8 mouse cellular contexts compared by ENCODE assay signal in genomic region chr1:74295456-74296171, GRCm38 (mm10). TPM values are rescaled to one million over a fixed set of nuclear protein-coding genes. Genes with fewer than 3 reads are reported as not detected.
A peak's percentile ranks its signal among the peaks of the same experiment; 100 is the strongest.
DNase-seq lines count a peak whose midpoint lies in the region; ATAC-seq and TF ChIP-seq lines count a peak whose summit lies in the region.

No protein-coding gene starts in this region.

- H3K27me3 ChIP-seq in G1E (ENCODE audit: insufficient read depth, low read length), result no peaks in the 10 kb centered on the region
- no peaks in the 10 kb centered on the region for H3K27me3 ChIP-seq in cerebellum, adult 2 months (ENCODE audit: control insufficient read depth, insufficient read depth, low read length)
- H3K27me3 ChIP-seq in forebrain, embryonic 15.5 days, result no peaks in the 10 kb centered on the region
- no peaks in the 10 kb centered on the region for H3K27me3 ChIP-seq in liver, embryonic 16.5 days (ENCODE audit: control insufficient read depth, insufficient read depth, low read depth, low read length)
- no peaks in the 10 kb centered on the region for H3K27me3 ChIP-seq in neural tube, embryonic 12.5 days (replicated peaks)

- 7% methylated on average over 9 of the region's 9 CpGs for WGBS in cerebellum, adult 2 months
- WGBS in forebrain, embryonic 15.5 days, result 17% methylated on average over 9 of the region's 9 CpGs
- WGBS in liver, embryonic 16.5 days (ENCODE audit: insufficient replicate concordance), result 21% methylated on average over 9 of the region's 9 CpGs
- 24% methylated on average over 9 of the region's 9 CpGs for WGBS in neural tube, embryonic 12.5 days

- intact Hi-C loops in heart, postnatal 14 days (cut with DNase I), result no loop called here

- no peak for TF ChIP-seq POLR2A in cerebellum, adult 2 months (IDR thresholded peaks at IDR 0.05; ENCODE audit: borderline replicate concordance, insufficient read depth, low read length)

- peak overlapping the region; percentile 71 for H3K27ac ChIP-seq in cerebellum, adult 2 months (ENCODE audit: insufficient read depth, low read length)
- H3K27ac ChIP-seq in forebrain, embryonic 15.5 days (replicated peaks), result peak overlapping the region; percentile 75
- peak overlapping the region; percentile 99 for H3K27ac ChIP-seq in liver, embryonic 16.5 days (ENCODE audit: low read length)
- peak overlapping the region; percentile 51 for H3K27ac ChIP-seq in neural tube, embryonic 12.5 days

- H3K4me2 ChIP-seq in forebrain, embryonic 15.5 days (replicated peaks), result no peak overlapping the region
- peak overlapping the region; percentile 81 for H3K4me2 ChIP-seq in liver, embryonic 16.5 days (ENCODE audit: low read depth, low read length)
- H3K4me2 ChIP-seq in neural tube, embryonic 12.5 days (replicated peaks), result peak overlapping the region; percentile 44

- no peak overlapping the region for H3K9ac ChIP-seq in forebrain, embryonic 15.5 days (replicated peaks)
- peak overlapping the region; percentile 75 for H3K9ac ChIP-seq in liver, embryonic 16.5 days (ENCODE audit: low read depth, low read length)
- H3K9ac ChIP-seq in neural tube, embryonic 12.5 days, result peak overlapping the region; percentile 23; the same call in 1 of the 2 replicates

- DNase-seq in G1E (ENCODE audit: low spot score), result peak; percentile 88
- DNase-seq in cerebellum, adult 2 months, result peak; percentile 83 to 91
- peak; percentile 92 to 93 for DNase-seq in heart, postnatal 14 days
- DNase-seq in layer of hippocampus, adult 11-12 months (ENCODE audit: low spot score), result peak; percentile 92
- peak; percentile 89 for DNase-seq in telencephalon, adult 2 months (ENCODE audit: low read depth, low spot score)

- ATAC-seq in G1E (ENCODE audit: extremely low read depth, insufficient number of reproducible peaks, low FRiP score, poor library complexity, severe bottlenecking), result peak; percentile 89
- ATAC-seq in forebrain, embryonic 15.5 days (replicated peaks), result peak; percentile 86
- peak; percentile 94 for ATAC-seq in liver, embryonic 16.5 days (ENCODE audit: low read depth)
- peak; percentile 89 for ATAC-seq in neural tube, embryonic 12.5 days (ENCODE audit: low FRiP score, low read depth)

- H3K9me3 ChIP-seq in G1E (replicated peaks), result no peaks in the 10 kb centered on the region
- H3K9me3 ChIP-seq in forebrain, embryonic 15.5 days, result no peaks in the 10 kb centered on the region
- no peaks in the 10 kb centered on the region for H3K9me3 ChIP-seq in liver, embryonic 16.5 days (replicated peaks; ENCODE audit: control insufficient read depth, low read length)
- no peaks in the 10 kb centered on the region for H3K9me3 ChIP-seq in neural tube, embryonic 12.5 days

- peak overlapping the region; percentile 67; the same call in 1 of the 2 replicates for H3K4me3 ChIP-seq in G1E (ENCODE audit: low read depth, low read length)
- H3K4me3 ChIP-seq in cerebellum, adult 2 months (replicated peaks; ENCODE audit: insufficient read depth, low read depth, low read length), result no peak overlapping the region
- H3K4me3 ChIP-seq in forebrain, embryonic 15.5 days, result no peak overlapping the region
- H3K4me3 ChIP-seq in liver, embryonic 16.5 days (ENCODE audit: low read depth, low read length), result peak overlapping the region; percentile 64
- no peak overlapping the region for H3K4me3 ChIP-seq in neural tube, embryonic 12.5 days

- peaks cover 54% of the 10 kb centered on the region for H3K4me1 ChIP-seq in G1E (ENCODE audit: insufficient read depth, low read depth, low read length)
- peaks cover 67% of the 10 kb centered on the region for H3K4me1 ChIP-seq in cerebellum, adult 2 months (ENCODE audit: control insufficient read depth, insufficient read depth, low read length)
- peaks cover 16% of the 10 kb centered on the region for H3K4me1 ChIP-seq in forebrain, embryonic 15.5 days
- H3K4me1 ChIP-seq in liver, embryonic 16.5 days (ENCODE audit: control insufficient read depth, low read depth, low read length), result peaks cover 54% of the 10 kb centered on the region
- H3K4me1 ChIP-seq in neural tube, embryonic 12.5 days, result peaks cover 20% of the 10 kb centered on the region

- H3K36me3 ChIP-seq in G1E (replicated peaks), result peaks cover 87% of the 10 kb centered on the region
- no peaks in the 10 kb centered on the region; the same call in 1 of the 2 replicates for H3K36me3 ChIP-seq in forebrain, embryonic 15.5 days
- H3K36me3 ChIP-seq in liver, embryonic 16.5 days (ENCODE audit: control insufficient read depth, insufficient read depth), result peaks cover 4% of the 10 kb centered on the region
- peaks cover 16% of the 10 kb centered on the region for H3K36me3 ChIP-seq in neural tube, embryonic 12.5 days

- TF ChIP-seq CTCF in G1E (IDR thresholded peaks at IDR 0.05; ENCODE audit: low read depth, low read length), result no peak
- no peak for TF ChIP-seq CTCF in cerebellum, adult 2 months (IDR thresholded peaks at IDR 0.05; ENCODE audit: borderline replicate concordance, insufficient read depth, low read depth, low read length)

RNA-seq across cellular contexts. Expression of gene Tmbim1, which starts 9.8 kb away (rescaled TPM):
- total RNA-seq in G1E (2014; fragmentation: Nextera tagmentation), result 18.7 and 19.8 TPM in 2 replicates
- total RNA-seq in G1E (2017), result 19.7 and 26.0 TPM in 2 replicates
- 110 and 115 TPM in 2 replicates for polyA plus RNA-seq in G1E (2012)
- polyA plus RNA-seq in cerebellum, adult 2 months (2012; rRNA removed), result 56.1 and 58.2 TPM in 2 replicates
- 5.4 and 6.8 TPM in 2 replicates for polyA plus RNA-seq in forebrain, embryonic 15.5 days (2015; fragmentation: Nextera tagmentation; extraction: Ambion mirVana)
- total RNA-seq in heart, postnatal 14 days (2021), result 10 to 100 TPM; 34.6 to 39.4 TPM
- polyA plus RNA-seq in liver, embryonic 16.5 days (2015; fragmentation: Nextera tagmentation; extraction: Ambion mirVana), result 16.5 and 18.8 TPM in 2 replicates
- polyA plus RNA-seq in neural tube, embryonic 12.5 days (2016; fragmentation: Nextera tagmentation; extraction: Ambion mirVana), result 9.0 and 9.5 TPM in 2 replicates

RNA-seq across cellular contexts. Expression of gene Pnkd, which starts 10.9 kb away (rescaled TPM):
- 27.7 and 58.4 TPM in 2 replicates for total RNA-seq in G1E (2014; fragmentation: Nextera tagmentation)
- 30.5 and 37.9 TPM in 2 replicates for total RNA-seq in G1E (2017)
- 186 and 219 TPM in 2 replicates for polyA plus RNA-seq in G1E (2012)
- 185 and 201 TPM in 2 replicates for polyA plus RNA-seq in cerebellum, adult 2 months (2012; rRNA removed)
- 99.2 and 104 TPM in 2 replicates for polyA plus RNA-seq in forebrain, embryonic 15.5 days (2015; fragmentation: Nextera tagmentation; extraction: Ambion mirVana)
- 100 to 1,000 TPM; 190 to 191 TPM for total RNA-seq in heart, postnatal 14 days (2021)
- 34.0 and 37.5 TPM in 2 replicates for polyA plus RNA-seq in liver, embryonic 16.5 days (2015; fragmentation: Nextera tagmentation; extraction: Ambion mirVana)
- polyA plus RNA-seq in neural tube, embryonic 12.5 days (2016; fragmentation: Nextera tagmentation; extraction: Ambion mirVana), result 96.1 and 104 TPM in 2 replicates

RNA-seq across cellular contexts. Expression of gene Aamp, which starts 11.1 kb away (rescaled TPM):
- total RNA-seq in G1E (2014; fragmentation: Nextera tagmentation) (54.8 and 63.5 TPM in 2 replicates), G1E (2017) (127 and 129 TPM in 2 replicates)
- 250 and 265 TPM in 2 replicates for polyA plus RNA-seq in G1E (2012)
- 186 and 198 TPM in 2 replicates for polyA plus RNA-seq in cerebellum, adult 2 months (2012; rRNA removed)
- 211 and 214 TPM in 2 replicates for polyA plus RNA-seq in forebrain, embryonic 15.5 days (2015; fragmentation: Nextera tagmentation; extraction: Ambion mirVana)
- 10 to 100 TPM; 95.5 to 98.9 TPM for total RNA-seq in heart, postnatal 14 days (2021)
- polyA plus RNA-seq in liver, embryonic 16.5 days (2015; fragmentation: Nextera tagmentation; extraction: Ambion mirVana), result 95.6 and 97.5 TPM in 2 replicates
- 189 and 196 TPM in 2 replicates for polyA plus RNA-seq in neural tube, embryonic 12.5 days (2016; fragmentation: Nextera tagmentation; extraction: Ambion mirVana)

RNA-seq across cellular contexts. Expression of gene Gpbar1, which starts 17.3 kb away (rescaled TPM):
- not detected in 2 replicates for total RNA-seq in G1E (2014; fragmentation: Nextera tagmentation)
- 0.11 TPM in 1 of 2 replicates, not detected in the other for total RNA-seq in G1E (2017)
- polyA plus RNA-seq in G1E (2012), result not detected in 2 replicates
- polyA plus RNA-seq in cerebellum, adult 2 months (2012; rRNA removed), result not detected in 2 replicates
- 0.34 TPM in 1 of 2 replicates, not detected in the other for polyA plus RNA-seq in forebrain, embryonic 15.5 days (2015; fragmentation: Nextera tagmentation; extraction: Ambion mirVana)
- total RNA-seq in heart, postnatal 14 days (2021), result not detected
- 0.36 and 0.39 TPM in 2 replicates for polyA plus RNA-seq in liver, embryonic 16.5 days (2015; fragmentation: Nextera tagmentation; extraction: Ambion mirVana)
- polyA plus RNA-seq in neural tube, embryonic 12.5 days (2016; fragmentation: Nextera tagmentation; extraction: Ambion mirVana), result 0.19 TPM in 1 of 2 replicates, not detected in the other

RNA-seq across cellular contexts. Expression of gene Arpc2, which starts 59.7 kb away (rescaled TPM):
- total RNA-seq in G1E (2014; fragmentation: Nextera tagmentation) (876 and 934 TPM in 2 replicates), G1E (2017) (647 and 716 TPM in 2 replicates)
- polyA plus RNA-seq in G1E (2012), result 746 and 964 TPM in 2 replicates
- polyA plus RNA-seq in cerebellum, adult 2 months (2012; rRNA removed), result 146 and 151 TPM in 2 replicates
- 403 and 418 TPM in 2 replicates for polyA plus RNA-seq in forebrain, embryonic 15.5 days (2015; fragmentation: Nextera tagmentation; extraction: Ambion mirVana)
- 100 to 1,000 TPM; 143 to 165 TPM for total RNA-seq in heart, postnatal 14 days (2021)
- 181 and 187 TPM in 2 replicates for polyA plus RNA-seq in liver, embryonic 16.5 days (2015; fragmentation: Nextera tagmentation; extraction: Ambion mirVana)
- 374 and 394 TPM in 2 replicates for polyA plus RNA-seq in neural tube, embryonic 12.5 days (2016; fragmentation: Nextera tagmentation; extraction: Ambion mirVana)

Comparison
In these comparisons a context has a peak if more than half of its experiments do, and no peak if none do; other contexts are left out.
1. H3K4me3 ChIP-seq: peak in G1E (single experiment) and liver, embryonic 16.5 days (single experiment); none in cerebellum, adult 2 months (single experiment), forebrain, embryonic 15.5 days (single experiment) and neural tube, embryonic 12.5 days (single experiment).
2. Peak in every context shown above with its lines, with median percentiles within 50 percentile points of each other: ATAC-seq, DNase-seq and H3K27ac ChIP-seq.